Comparison of ENCODE assay signal across 7 mouse cellular contexts in genomic region chr7:126487617-126488385, GRCm38 (mm10). TPM values are rescaled to one million over a fixed set of nuclear protein-coding genes. Genes with fewer than 3 reads are reported as not detected.
DNase-seq lines count a peak whose midpoint lies in the region; ATAC-seq and TF ChIP-seq lines count a peak whose summit lies in the region.
"Not testable (repeated sequence)": the region's sequence is repeated elsewhere in the genome, so short reads cannot be mapped to it uniquely, and the experiment has no call there.

No protein-coding gene starts in this region.

- TF ChIP-seq POLR2A in bone marrow macrophage, adult 2 months (IDR thresholded peaks at IDR 0.05; ENCODE audit: borderline replicate concordance, low read depth, low read length): not testable (repeated sequence)

- H3K36me3 ChIP-seq in heart, embryonic 13.5 days: peaks cover 43% of the 10 kb centered on the region
- H3K36me3 ChIP-seq in intestine, embryonic 14.5 days (ENCODE audit: control insufficient read depth, insufficient read depth, low read length): peaks cover 39% of the 10 kb centered on the region
- H3K36me3 ChIP-seq in limb, embryonic 13.5 days: peaks cover 40% of the 10 kb centered on the region
- H3K36me3 ChIP-seq in lung, embryonic 16.5 days (ENCODE audit: control insufficient read depth, insufficient read depth, low read length): peaks cover 16% of the 10 kb centered on the region
- not testable (repeated sequence) for H3K36me3 ChIP-seq in neural tube, embryonic 11.5 days (ENCODE audit: control insufficient read depth, insufficient read depth, low read length)

- H3K27ac ChIP-seq in bone marrow macrophage, adult 2 months (ENCODE audit: insufficient read depth, low read depth, low read length): peak overlapping the region; percentile 88
- H3K27ac ChIP-seq in heart, embryonic 13.5 days (replicated peaks): peak overlapping the region; percentile 66
- not testable (repeated sequence) for H3K27ac ChIP-seq in intestine, embryonic 14.5 days (ENCODE audit: low read depth); limb, embryonic 13.5 days; neural tube, embryonic 11.5 days (ENCODE audit: low read depth, low read length)
- peak overlapping the region; percentile 20; the same call in 1 of the 2 replicates for H3K27ac ChIP-seq in lung, embryonic 16.5 days (ENCODE audit: low read length)

- not testable (repeated sequence) for DNase-seq in intestine, embryonic 14.5 days (ENCODE audit: low spot score); neural tube, embryonic 11.5 days (ENCODE audit: low spot score)

- TF ChIP-seq CTCF in bone marrow macrophage, adult 2 months (IDR thresholded peaks at IDR 0.05; ENCODE audit: low read depth, low read length): not testable (repeated sequence)

- H3K9ac ChIP-seq in heart, embryonic 13.5 days: peak overlapping the region; percentile 88
- peak overlapping the region; percentile 63 for H3K9ac ChIP-seq in intestine, embryonic 14.5 days (ENCODE audit: low read length)
- H3K9ac ChIP-seq in limb, embryonic 13.5 days: peak overlapping the region; percentile 81
- H3K9ac ChIP-seq in lung, embryonic 16.5 days (ENCODE audit: low read length): peak overlapping the region; percentile 77
- peak overlapping the region; percentile 53 for H3K9ac ChIP-seq in neural tube, embryonic 11.5 days (ENCODE audit: low read length)

- H3K27me3 ChIP-seq in heart, embryonic 13.5 days (replicated peaks); intestine, embryonic 14.5 days (replicated peaks; ENCODE audit: control insufficient read depth, insufficient read depth, low read length); limb, embryonic 13.5 days; lung, embryonic 16.5 days (ENCODE audit: control insufficient read depth, insufficient read depth, low read depth, low read length); neural tube, embryonic 11.5 days (ENCODE audit: control insufficient read depth, insufficient read depth, low read length): not testable (repeated sequence)

- H3K4me2 ChIP-seq in heart, embryonic 13.5 days: peak overlapping the region; percentile 89
- peak overlapping the region; percentile 98 for H3K4me2 ChIP-seq in intestine, embryonic 14.5 days (ENCODE audit: low read length)
- H3K4me2 ChIP-seq in limb, embryonic 13.5 days (replicated peaks): peak overlapping the region; percentile 83
- H3K4me2 ChIP-seq in lung, embryonic 16.5 days (ENCODE audit: low read depth, low read length): peak overlapping the region; percentile 93
- peak overlapping the region; percentile 94 for H3K4me2 ChIP-seq in neural tube, embryonic 11.5 days (ENCODE audit: low read depth)

- H3K4me3 ChIP-seq in bone marrow macrophage, adult 2 months (ENCODE audit: insufficient read depth, low read length): peak overlapping the region; percentile 63
- peak overlapping the region; percentile 76 for H3K4me3 ChIP-seq in heart, embryonic 13.5 days
- peak overlapping the region; percentile 74 for H3K4me3 ChIP-seq in intestine, embryonic 14.5 days (ENCODE audit: low read depth, low read length)
- peak overlapping the region; percentile 56 for H3K4me3 ChIP-seq in limb, embryonic 13.5 days
- H3K4me3 ChIP-seq in lung, embryonic 16.5 days (ENCODE audit: low read length): peak overlapping the region; percentile 75
- H3K4me3 ChIP-seq in neural tube, embryonic 11.5 days (ENCODE audit: low read depth, low read length): peak overlapping the region; percentile 62

- H3K4me1 ChIP-seq in bone marrow macrophage, adult 2 months (ENCODE audit: control insufficient read depth, insufficient read depth, low read length); intestine, embryonic 14.5 days (replicated peaks; ENCODE audit: control insufficient read depth, insufficient read depth, low read length); lung, embryonic 16.5 days (replicated peaks; ENCODE audit: control insufficient read depth, insufficient read depth, low read length); neural tube, embryonic 11.5 days (ENCODE audit: control insufficient read depth, insufficient read depth, low read length): not testable (repeated sequence)
- peaks cover 16% of the 10 kb centered on the region for H3K4me1 ChIP-seq in heart, embryonic 13.5 days
- peaks cover 16% of the 10 kb centered on the region for H3K4me1 ChIP-seq in limb, embryonic 13.5 days

- not testable (repeated sequence) for H3K9me3 ChIP-seq in heart, embryonic 13.5 days; intestine, embryonic 14.5 days (ENCODE audit: control insufficient read depth, low read length); limb, embryonic 13.5 days; lung, embryonic 16.5 days (ENCODE audit: control insufficient read depth, low read length); neural tube, embryonic 11.5 days (ENCODE audit: control insufficient read depth, low read length)

- WGBS in heart, embryonic 13.5 days: 13% methylated on average over 25 of the region's 25 CpGs
- 15% methylated on average over 20 of the region's 25 CpGs for WGBS in intestine, embryonic 14.5 days
- 19% methylated on average over 25 of the region's 25 CpGs for WGBS in limb, embryonic 13.5 days
- WGBS in lung, embryonic 16.5 days: 10% methylated on average over 21 of the region's 25 CpGs
- WGBS in neural tube, embryonic 11.5 days: 23% methylated on average over 20 of the region's 25 CpGs

- ATAC-seq in erythroid progenitor cell, adult 5-6 weeks (replicated peaks; ENCODE audit: low FRiP score, poor library complexity, severe bottlenecking): peak; percentile 15; the same call in 1 of the 2 replicates
- ATAC-seq in heart, embryonic 13.5 days (ENCODE audit: extremely low read depth, insufficient number of reproducible peaks, low FRiP score, low TSS enrichment); limb, embryonic 13.5 days (ENCODE audit: low FRiP score, low read depth); lung, embryonic 16.5 days (ENCODE audit: low read depth): not testable (repeated sequence)
- peak; percentile 12; the same call in 1 of the 2 replicates for ATAC-seq in intestine, embryonic 14.5 days (replicated peaks; ENCODE audit: low FRiP score, low TSS enrichment, low read depth)
- peak; percentile 16; the same call in 1 of the 2 replicates for ATAC-seq in neural tube, embryonic 11.5 days (ENCODE audit: insufficient read depth, low FRiP score, low TSS enrichment)

RNA-seq across cellular contexts. Expression of gene Tufm, which starts 0.6 kb away (rescaled TPM):
- polyA plus RNA-seq in bone marrow macrophage, adult 2 months (2012; ENCODE audit: insufficient read depth, insufficient read length, missing spikeins): 39.7 and 41.0 TPM in 2 replicates
- 23.8 and 28.1 TPM in 2 replicates for total RNA-seq in erythroid progenitor cell, adult 5-6 weeks (2015; ENCODE audit: low replicate concordance)
- 10.7 and 11.6 TPM in 2 replicates for total RNA-seq in erythroid progenitor cell, adult 5-6 weeks (2017; ENCODE audit: low replicate concordance)
- 160 and 181 TPM in 2 replicates for polyA plus RNA-seq in heart, embryonic 13.5 days (2015; fragmentation: Nextera tagmentation; extraction: Ambion mirVana)
- polyA plus RNA-seq in intestine, embryonic 14.5 days (2014; fragmentation: Nextera tagmentation; extraction: Ambion mirVana): 188 and 192 TPM in 2 replicates
- polyA plus RNA-seq in limb, embryonic 13.5 days (2015; fragmentation: Nextera tagmentation; extraction: Ambion mirVana): 135 and 137 TPM in 2 replicates
- polyA plus RNA-seq in lung, embryonic 16.5 days (2015; fragmentation: Nextera tagmentation; extraction: Ambion mirVana): 106 and 112 TPM in 2 replicates
- polyA plus RNA-seq in neural tube, embryonic 11.5 days (2014; fragmentation: Nextera tagmentation; extraction: Ambion mirVana): 160 and 167 TPM in 2 replicates

RNA-seq across cellular contexts. Expression of gene Sh2b1, which starts 12.6 kb away (rescaled TPM):
- 26.1 and 27.6 TPM in 2 replicates for polyA plus RNA-seq in bone marrow macrophage, adult 2 months (2012; ENCODE audit: insufficient read depth, insufficient read length, missing spikeins)
- 4.7 and 12.6 TPM in 2 replicates for total RNA-seq in erythroid progenitor cell, adult 5-6 weeks (2015; ENCODE audit: low replicate concordance)
- 4.1 and 4.6 TPM in 2 replicates for total RNA-seq in erythroid progenitor cell, adult 5-6 weeks (2017; ENCODE audit: low replicate concordance)
- 40.7 and 41.2 TPM in 2 replicates for polyA plus RNA-seq in heart, embryonic 13.5 days (2015; fragmentation: Nextera tagmentation; extraction: Ambion mirVana)
- 40.9 and 41.4 TPM in 2 replicates for polyA plus RNA-seq in intestine, embryonic 14.5 days (2014; fragmentation: Nextera tagmentation; extraction: Ambion mirVana)
- 56.6 and 61.4 TPM in 2 replicates for polyA plus RNA-seq in limb, embryonic 13.5 days (2015; fragmentation: Nextera tagmentation; extraction: Ambion mirVana)
- 47.2 and 48.5 TPM in 2 replicates for polyA plus RNA-seq in lung, embryonic 16.5 days (2015; fragmentation: Nextera tagmentation; extraction: Ambion mirVana)
- polyA plus RNA-seq in neural tube, embryonic 11.5 days (2014; fragmentation: Nextera tagmentation; extraction: Ambion mirVana): 51.5 and 55.5 TPM in 2 replicates

RNA-seq across cellular contexts. Expression of gene Atxn2l, which starts 15.4 kb away (rescaled TPM):
- 128 and 131 TPM in 2 replicates for polyA plus RNA-seq in bone marrow macrophage, adult 2 months (2012; ENCODE audit: insufficient read depth, insufficient read length, missing spikeins)
- 94.7 and 95.1 TPM in 2 replicates for total RNA-seq in erythroid progenitor cell, adult 5-6 weeks (2015; ENCODE audit: low replicate concordance)
- 71.8 and 75.6 TPM in 2 replicates for total RNA-seq in erythroid progenitor cell, adult 5-6 weeks (2017; ENCODE audit: low replicate concordance)
- polyA plus RNA-seq in heart, embryonic 13.5 days (2015; fragmentation: Nextera tagmentation; extraction: Ambion mirVana): 32.8 and 36.1 TPM in 2 replicates
- polyA plus RNA-seq in intestine, embryonic 14.5 days (2014; fragmentation: Nextera tagmentation; extraction: Ambion mirVana): 44.4 and 50.7 TPM in 2 replicates
- 49.9 and 51.8 TPM in 2 replicates for polyA plus RNA-seq in limb, embryonic 13.5 days (2015; fragmentation: Nextera tagmentation; extraction: Ambion mirVana)
- polyA plus RNA-seq in lung, embryonic 16.5 days (2015; fragmentation: Nextera tagmentation; extraction: Ambion mirVana): 36.0 and 38.5 TPM in 2 replicates
- polyA plus RNA-seq in neural tube, embryonic 11.5 days (2014; fragmentation: Nextera tagmentation; extraction: Ambion mirVana): 62.2 and 64.2 TPM in 2 replicates

RNA-seq across cellular contexts. Expression of gene Atp2a1, which starts 24.9 kb away (rescaled TPM):
- polyA plus RNA-seq in bone marrow macrophage, adult 2 months (2012; ENCODE audit: insufficient read depth, insufficient read length, missing spikeins): 0.25 and 1.4 TPM in 2 replicates
- total RNA-seq in erythroid progenitor cell, adult 5-6 weeks (2015; ENCODE audit: low replicate concordance): 2.2 TPM in 1 of 2 replicates, not detected in the other
- not detected in 2 replicates for total RNA-seq in erythroid progenitor cell, adult 5-6 weeks (2017; ENCODE audit: low replicate concordance)
- polyA plus RNA-seq in heart, embryonic 13.5 days (2015; fragmentation: Nextera tagmentation; extraction: Ambion mirVana): 1.3 and 2.2 TPM in 2 replicates
- polyA plus RNA-seq in intestine, embryonic 14.5 days (2014; fragmentation: Nextera tagmentation; extraction: Ambion mirVana): 0.16 TPM in 1 of 2 replicates, not detected in the other
- 90.2 and 93.8 TPM in 2 replicates for polyA plus RNA-seq in limb, embryonic 13.5 days (2015; fragmentation: Nextera tagmentation; extraction: Ambion mirVana)
- 5.1 and 33.6 TPM in 2 replicates for polyA plus RNA-seq in lung, embryonic 16.5 days (2015; fragmentation: Nextera tagmentation; extraction: Ambion mirVana)
- polyA plus RNA-seq in neural tube, embryonic 11.5 days (2014; fragmentation: Nextera tagmentation; extraction: Ambion mirVana): 19.0 and 20.1 TPM in 2 replicates

RNA-seq across cellular contexts. Expression of gene Rabep2, which starts 59.2 kb away (rescaled TPM):
- 25.3 and 30.6 TPM in 2 replicates for polyA plus RNA-seq in bone marrow macrophage, adult 2 months (2012; ENCODE audit: insufficient read depth, insufficient read length, missing spikeins)
- total RNA-seq in erythroid progenitor cell, adult 5-6 weeks (2015; ENCODE audit: low replicate concordance): 4.3 and 8.0 TPM in 2 replicates
- 1.4 and 7.2 TPM in 2 replicates for total RNA-seq in erythroid progenitor cell, adult 5-6 weeks (2017; ENCODE audit: low replicate concordance)
- polyA plus RNA-seq in heart, embryonic 13.5 days (2015; fragmentation: Nextera tagmentation; extraction: Ambion mirVana): 19.1 and 19.4 TPM in 2 replicates
- 24.6 and 27.6 TPM in 2 replicates for polyA plus RNA-seq in intestine, embryonic 14.5 days (2014; fragmentation: Nextera tagmentation; extraction: Ambion mirVana)
- polyA plus RNA-seq in limb, embryonic 13.5 days (2015; fragmentation: Nextera tagmentation; extraction: Ambion mirVana): 36.6 and 37.0 TPM in 2 replicates
- 34.2 and 35.3 TPM in 2 replicates for polyA plus RNA-seq in lung, embryonic 16.5 days (2015; fragmentation: Nextera tagmentation; extraction: Ambion mirVana)
- 21.4 and 23.2 TPM in 2 replicates for polyA plus RNA-seq in neural tube, embryonic 11.5 days (2014; fragmentation: Nextera tagmentation; extraction: Ambion mirVana)
